Mouse (Mus musculus) kidney, adult 2 months (tissue): ENCODE data around the gene Ncl.

Experiments used
- CTCF ChIP-seq: fragments of 200-500 bp; conservative IDR thresholded peaks from 2 replicates; pipeline ENCODE4 v1.5.1; 2011; ENCODE audit warnings: low read depth, mild to moderate bottlenecking, control low read depth, low read length, moderate library complexity, mixed read lengths; ENCODE audit not compliant: insufficient read depth, insufficient read length
- POLR2A ChIP-seq: fragments of 200-500 bp; IDR thresholded peaks from one replicate; pipeline ENCODE4 v1.6.1; 2011; ENCODE audit warnings: low read depth, low read length, control low read depth

DNA sequence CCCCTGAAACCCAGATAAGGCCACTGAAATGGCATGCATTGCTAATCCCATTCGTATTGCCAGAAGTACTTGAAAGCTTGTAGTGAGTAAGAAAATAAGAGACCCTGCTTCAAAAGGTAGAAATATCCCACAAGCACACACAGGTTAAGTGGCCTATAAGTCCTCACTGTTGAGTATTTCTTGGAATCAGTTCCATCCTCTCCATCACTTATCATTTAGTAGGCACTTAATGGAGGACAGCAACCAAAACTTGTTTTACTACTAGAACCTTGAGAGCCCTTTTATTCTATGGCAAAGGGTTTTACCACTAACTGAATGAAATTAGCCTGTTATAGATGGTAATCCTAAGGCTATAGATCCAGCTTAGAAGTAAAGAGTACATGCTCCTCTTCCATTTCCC is 11.1 kb downstream of the Ncl start:
- no peak for TF ChIP-seq CTCF
- no peak for TF ChIP-seq POLR2A
